Mouse (Mus musculus): Measurements from ENCODE around the gene Il9r. TPM values are rescaled to one million over a fixed set of nuclear protein-coding genes. Genes with fewer than 3 reads are reported as not detected.
A peak's percentile ranks its signal among the peaks of the same experiment; 100 is the strongest.

Il9r gene
- 0.41 and 0.53 TPM in 2 replicates for total RNA-seq (2021)
- long read RNA-seq, experiment 1, partial matches to known transcripts: 0 of 1 reads
- long read RNA-seq, experiment 1, other reads (novel, unspliced or antisense): 1 of 1 reads
- long read RNA-seq, experiment 2: 0 reads

DNA sequence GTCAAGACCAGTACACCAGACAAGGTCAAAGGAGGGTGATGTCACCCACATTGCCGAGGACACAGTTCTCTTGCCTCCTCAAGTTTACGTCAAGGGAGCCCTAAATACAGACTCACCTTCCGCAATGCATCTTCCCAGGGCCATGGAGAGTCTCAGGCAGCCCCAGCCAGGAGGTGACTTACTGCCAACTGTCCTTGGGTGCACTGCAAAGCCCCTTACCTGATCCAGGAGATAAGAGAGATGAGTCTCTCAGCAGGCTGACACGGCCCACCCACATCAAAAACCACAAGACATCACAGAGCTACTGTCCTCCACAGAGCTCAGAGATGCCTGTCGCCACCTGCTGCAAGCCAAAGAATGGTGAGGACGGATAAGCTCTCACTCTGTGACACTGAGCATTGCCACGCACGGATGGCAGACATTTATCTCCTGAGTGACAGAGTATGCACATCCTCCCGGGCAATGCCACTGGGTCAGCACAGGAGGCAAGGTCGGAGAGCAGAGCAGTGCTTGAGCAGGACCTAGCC, at the start of gene Il9r:
Gene Il9r, minus strand, starts transcription at position 205 of the 527 bp plus-strand sequence.
- peak; percentile 56 for DNase-seq

DNA sequence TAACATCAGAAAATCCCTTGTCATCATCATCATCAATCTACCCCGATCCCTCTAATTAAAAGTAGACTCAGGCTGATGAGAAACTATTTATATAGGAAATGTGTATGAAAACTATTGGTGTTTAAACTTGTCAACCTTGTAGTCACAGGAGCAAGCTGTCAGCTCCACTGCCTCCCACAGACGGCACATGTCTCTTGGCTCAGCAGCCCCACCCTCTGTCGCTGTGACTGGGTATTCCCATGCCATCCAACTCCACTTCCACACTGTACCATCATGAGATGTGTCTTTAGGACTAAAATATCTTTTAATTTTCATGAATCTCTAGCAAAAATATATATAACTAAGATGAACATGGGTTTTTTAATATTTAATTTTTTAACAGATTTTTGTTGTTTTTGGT, 48.3 kb upstream of the Il9r start:
- no peak for DNase-seq

DNA sequence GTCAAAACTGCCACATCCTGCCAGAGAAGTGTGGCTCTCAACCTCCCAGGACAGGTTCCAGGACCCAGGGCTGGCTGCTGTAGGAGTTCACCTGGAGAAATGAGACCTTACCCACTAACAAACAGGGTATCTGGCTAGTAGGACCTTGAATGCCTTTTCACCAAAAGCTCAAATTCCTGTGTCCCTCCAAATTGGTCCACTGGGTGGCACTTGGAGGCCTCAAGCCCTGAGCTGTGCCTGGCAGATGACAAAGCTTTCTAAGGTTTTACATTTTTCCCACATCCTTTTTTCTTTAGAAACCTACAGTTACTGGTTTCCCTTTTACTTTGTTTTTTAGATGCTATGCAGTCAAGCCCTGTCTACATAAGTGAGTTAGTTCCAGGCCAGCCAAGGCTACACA, 47.0 kb upstream of the Il9r start:
- no peak for DNase-seq

DNA sequence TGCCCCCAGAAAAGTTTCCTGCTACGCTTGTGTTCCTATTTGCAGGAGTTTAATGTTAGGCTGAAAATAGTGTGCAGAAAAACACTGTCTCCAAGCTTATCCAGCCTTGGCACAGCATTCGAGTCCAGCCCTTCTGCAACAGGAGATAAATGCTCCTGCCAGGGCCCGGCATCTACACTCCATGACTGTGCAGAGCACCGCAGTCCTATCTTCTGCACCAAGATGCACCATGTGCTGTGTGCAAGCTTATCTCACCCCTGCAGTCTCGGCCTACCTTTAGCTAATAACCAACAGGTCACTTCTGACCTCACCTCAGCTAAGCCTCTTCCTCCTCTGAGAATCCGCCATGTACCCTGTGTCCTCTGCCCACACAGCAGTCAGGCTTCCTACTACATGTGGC, 45.5 kb upstream of the Il9r start:
- DNase-seq: no peak

DNA sequence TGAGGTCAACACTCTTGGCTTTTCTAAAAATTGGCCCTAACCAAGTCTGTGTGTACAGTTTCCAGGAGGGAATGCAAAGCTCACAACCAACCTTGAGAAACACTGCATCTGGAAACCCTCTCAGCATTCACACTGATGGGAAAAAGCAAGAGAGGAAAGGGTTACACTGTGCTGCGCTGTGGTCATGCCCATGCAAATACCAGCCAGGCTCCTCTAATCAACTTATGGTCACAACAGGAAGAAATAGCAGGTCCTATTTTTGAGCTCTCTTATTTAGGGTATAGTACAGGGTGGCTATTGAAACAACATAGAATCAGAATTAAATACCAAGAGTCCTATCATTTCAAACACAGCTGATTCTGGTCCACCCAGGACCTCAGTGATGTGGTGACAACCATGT, 44.5 kb upstream of the Il9r start:
- no peak for DNase-seq

DNA sequence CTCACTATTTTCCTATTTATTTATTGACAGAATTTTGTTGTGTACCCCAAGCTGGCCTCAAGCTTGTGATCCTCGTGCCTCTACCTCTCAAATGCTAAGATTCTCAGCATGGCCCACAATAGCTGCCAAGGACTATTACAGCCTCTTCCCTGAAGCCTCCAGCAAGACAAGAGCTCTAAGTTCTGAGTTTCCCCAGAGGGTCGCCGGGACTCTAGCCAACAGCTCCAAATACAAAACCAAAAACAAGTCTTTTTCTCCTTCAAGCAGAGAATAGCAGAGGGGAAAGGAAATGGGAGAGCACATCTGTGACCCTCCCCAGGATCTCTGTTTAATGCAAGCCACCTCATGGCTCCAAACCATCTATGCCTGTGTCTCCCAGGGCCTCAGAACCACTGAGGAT, 44.0 kb upstream of the Il9r start:
- no peak for DNase-seq

DNA sequence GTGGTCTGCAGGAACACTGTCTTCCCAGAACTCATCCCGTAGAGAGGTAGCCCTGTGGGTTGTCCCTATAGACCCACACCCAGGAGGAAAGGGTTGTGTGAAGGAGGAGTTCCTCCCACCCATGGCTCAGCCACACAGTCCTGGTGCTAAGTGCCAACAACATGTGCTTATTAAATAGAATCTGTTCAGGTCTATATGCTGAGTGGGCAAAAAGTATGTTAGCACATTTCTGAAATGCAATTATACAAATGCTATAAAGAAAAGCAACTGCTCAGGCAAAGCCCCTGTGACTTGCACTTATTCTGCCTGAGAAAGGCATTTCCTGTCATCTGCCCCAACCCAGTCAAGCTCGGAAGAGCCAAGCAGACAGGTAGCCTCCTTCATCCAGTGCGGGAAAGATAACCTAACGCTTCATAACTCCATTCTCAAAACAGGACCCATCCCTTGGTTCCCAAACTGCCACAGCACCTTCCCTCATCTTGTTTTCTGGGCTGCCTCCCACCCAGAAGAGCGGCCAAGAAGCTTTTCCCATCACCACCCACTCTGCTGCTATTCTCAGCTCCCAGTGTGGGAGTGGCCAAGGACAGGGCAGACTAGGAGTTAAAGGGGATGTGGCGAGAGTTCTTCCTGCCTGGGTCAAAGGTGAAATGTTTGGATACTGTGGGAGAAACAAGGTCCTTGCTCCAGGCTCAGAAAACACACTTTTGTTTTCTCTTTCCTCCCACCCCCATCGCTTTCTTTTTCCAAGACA, 43.3 kb upstream of the Il9r start:
- DNase-seq: no peak

DNA sequence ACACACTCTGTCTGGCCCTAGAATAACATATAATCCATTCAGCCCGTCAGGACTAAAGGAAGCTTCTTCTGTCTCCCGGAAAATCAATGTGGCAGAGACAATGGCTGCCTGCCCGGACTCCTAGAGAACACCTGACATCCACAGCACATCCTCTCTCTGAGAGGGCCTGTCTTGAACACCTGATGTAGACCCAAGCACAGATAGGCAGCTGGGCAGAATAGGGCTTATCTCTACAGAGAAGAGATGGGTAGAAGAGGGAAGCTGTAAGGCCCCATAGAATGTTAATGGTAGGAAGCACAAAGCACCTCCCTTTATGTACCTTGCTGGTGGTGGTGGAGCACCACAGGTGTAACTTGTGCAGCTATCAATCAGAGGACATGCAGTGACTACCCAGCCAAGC, 42.1 kb upstream of the Il9r start:
- no peak for DNase-seq

DNA sequence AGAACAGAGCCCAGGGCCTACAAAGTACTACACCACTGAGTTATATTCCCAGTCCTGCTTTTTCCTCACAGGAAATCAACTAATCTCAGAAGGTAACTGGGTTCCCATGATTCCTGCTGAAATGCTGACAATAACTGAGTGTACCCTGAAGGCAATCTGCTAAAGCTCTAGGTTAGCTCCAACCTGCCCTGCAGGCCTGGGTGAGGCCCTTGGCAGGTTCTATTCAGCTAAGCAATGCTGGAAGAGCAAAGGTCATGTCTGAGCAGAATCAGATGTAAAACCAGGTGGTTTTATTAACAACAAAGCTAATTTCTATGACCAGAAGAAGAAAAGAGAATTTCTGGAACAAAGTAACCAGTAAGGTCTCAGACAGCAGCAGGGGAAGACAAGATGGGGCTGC, 41.3 kb upstream of the Il9r start:
- DNase-seq: no peak

DNA sequence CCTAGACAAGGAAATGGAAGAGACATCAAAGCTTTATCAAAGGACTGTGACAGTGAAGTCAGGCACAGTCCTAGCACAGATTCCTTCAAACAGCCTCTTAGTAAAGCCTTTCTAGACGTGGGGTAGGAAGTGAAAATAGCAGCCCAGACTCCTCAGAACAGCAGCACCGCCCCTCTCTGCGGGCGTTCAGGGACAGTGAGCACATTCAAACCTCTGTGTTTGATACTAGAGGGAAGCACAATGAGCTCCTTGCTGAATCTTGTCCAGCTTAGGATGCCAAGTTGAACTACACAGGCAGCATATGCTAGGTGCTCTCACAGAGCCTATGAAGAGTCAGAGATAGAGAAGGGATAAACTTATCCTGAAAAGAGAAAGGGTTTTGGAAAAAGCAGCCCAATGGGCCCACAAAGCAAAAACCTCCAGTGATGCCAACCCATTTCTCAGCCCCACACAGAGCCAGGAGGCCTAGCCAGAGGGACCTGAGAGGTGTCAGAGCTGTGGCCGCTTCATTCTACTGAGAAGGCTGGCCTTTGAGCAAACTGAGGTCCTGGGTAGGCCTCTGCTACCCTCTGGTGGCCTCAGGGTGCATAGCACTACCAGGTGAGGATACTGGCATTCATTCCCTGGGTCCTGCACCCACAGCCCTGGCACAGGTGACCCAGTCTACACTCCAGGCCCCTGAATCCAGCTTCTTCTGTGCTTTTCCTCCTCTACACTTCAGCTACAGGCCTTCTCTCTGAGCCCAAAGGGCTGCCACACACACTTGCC, 38.2 kb upstream of the Il9r start:
- DNase-seq: peak; percentile 84

DNA sequence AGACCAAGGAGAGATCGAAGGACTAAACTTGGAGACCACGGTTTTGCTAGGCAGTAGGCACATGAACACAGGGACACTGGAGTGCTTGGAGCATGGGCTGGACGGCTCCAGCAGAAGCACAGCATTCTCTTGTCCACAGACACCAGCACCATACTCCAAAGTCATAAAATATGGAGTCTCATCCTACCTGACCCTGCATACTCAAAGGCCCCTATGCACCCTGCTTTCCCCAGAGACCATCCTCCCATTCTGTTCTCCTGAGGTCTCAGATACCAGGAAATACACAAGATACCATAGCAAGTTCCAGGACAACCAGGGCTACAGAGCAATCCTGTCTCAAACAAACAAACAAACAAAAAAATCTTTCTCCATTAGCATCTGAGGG, 37.3 kb upstream of the Il9r start:
- peak; percentile 2 for DNase-seq

DNA sequence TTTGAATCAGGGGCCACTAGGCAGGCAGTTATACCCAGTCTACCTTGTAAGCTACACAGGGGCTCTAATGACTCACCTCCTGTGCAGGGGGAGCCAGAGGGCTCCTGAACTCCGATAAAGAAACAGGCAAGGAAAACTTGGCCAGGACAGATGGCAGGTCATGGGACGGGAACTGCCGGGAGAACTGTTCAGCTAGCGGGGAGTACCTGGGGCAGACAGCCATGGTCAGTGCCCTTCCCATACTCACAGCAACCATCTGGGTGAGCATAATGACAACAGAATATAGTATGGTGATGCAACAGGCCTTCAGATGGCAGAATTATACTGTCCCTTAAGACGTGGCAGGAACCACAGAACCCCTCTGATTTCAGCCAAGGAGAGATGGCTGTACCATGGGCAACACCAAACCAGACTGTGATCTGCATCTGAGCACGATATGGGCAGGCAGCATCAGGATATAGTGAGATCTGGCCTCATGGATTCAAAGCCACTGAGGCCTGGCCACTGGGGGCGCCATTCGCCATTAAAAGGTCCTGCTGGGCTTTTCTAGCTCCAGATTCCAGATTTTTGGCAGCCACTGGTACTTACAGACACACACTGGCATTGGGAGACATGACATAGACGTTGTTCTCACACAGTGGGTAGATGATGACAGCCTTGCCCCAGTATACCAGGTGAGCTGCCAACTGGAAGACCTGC, 36.8 kb upstream of the Il9r start:
- DNase-seq: peak; percentile 81

DNA sequence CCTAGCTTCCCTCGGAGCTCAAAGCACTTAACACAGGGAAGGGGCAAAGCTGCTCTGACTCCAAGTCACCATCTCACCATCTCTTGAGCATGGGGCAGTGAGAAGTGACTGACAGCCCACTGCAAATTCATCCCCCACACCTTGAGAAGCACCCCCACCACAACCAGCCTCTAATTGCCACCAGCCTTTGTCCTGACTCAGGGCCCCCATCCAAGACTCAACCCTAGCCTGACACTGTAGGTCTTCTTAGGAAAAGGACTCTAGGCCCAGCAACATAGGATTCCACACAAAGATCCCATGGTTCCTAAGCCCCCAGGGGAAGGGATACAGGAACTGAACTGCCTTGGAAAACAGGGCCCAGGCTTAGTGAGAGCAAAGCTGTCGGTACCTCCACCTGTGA, 36.1 kb upstream of the Il9r start:
- DNase-seq: peak; percentile 5

DNA sequence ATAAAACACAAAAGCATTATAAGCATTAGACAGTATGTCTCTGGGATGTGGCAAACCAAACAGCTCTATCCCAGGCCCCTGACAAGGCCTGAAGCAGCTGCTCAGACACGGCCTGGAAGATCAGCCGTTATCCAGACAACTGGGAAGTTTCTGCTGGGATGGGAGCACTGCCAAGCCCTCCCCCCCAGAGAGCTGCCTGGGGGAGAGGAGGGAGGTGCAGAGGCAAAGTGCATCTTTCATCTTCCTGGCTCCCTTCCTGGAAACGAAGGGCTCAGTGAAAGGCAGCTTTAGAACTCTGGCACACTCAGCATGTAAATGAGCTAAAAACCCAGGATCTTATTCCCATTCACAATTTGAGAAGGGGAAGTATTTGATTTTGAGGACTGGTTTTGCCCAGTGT, 35.6 kb upstream of the Il9r start:
- peak; percentile 86 for DNase-seq

DNA sequence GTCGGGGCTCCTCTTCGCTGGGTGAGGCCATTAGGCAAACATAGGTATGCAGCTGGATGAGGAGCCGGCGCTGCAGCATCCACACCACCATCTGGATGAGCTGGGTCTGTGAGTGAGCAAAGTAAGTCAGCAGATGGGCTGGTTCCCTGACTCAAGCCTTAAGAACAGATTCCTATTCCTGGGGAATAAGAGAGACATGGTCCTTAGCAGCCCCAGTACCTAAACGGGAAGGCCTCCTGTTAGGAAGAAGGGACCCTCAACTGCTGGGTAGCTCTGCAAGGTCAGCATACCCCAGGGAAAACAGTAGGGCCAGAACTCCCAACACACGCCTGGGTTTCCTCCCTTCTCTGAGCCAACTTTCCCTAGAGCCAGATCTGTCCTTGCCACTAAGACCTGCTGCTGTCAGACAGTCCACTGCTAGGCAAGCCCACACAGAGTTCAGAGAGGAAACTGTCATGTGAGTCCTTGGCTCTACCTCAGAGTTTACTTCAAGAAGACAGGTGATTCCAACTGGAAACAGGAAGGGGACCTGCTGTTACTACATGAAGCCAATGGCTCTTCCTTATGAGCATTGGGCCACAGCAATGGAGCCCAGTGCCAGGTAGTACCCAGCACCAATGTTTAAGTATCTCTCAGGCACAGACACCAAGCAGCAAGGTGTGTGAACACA, 34.9 kb upstream of the Il9r start:
- peak; percentile 14 for DNase-seq

DNA sequence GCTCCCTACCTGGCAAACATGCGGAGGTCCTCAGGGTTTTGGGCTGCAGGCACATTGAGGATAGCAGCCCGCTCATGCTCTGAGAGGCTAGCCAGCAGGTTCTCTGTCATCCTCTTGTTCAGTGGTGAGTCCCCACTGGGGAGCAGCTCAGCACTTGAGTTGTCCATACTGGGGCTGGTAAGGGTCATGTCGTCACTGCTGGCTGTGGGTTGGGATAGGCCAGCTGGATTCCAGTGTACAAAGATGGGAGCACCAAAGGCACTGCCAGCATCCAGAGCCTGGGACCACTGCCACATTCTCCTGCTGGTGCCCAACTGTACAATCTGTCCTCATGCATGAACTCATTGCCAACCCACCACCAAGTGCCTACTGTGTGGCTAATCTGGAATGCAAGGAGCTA, 33.8 kb upstream of the Il9r start:
- DNase-seq: peak; percentile 3

DNA sequence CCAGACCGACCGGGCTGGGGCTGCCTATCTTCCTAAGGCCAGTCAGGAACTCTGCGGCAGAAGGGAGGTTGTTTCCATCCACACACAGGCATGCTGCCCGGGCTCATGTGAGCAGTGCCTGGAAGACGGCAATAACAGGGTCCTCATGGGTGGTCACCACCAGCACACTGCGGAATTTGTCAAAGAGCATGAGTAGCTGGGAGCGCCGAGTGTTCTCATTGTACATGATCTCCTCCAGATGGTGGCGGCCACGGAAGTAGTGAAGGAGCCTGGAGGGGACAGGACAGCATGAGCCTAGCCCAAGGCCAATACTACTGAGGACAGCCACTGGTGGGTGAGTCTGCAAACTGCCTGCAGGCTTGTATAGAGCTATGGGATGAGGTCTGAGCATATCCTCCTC, 32.8 kb upstream of the Il9r start:
- DNase-seq: no peak

DNA sequence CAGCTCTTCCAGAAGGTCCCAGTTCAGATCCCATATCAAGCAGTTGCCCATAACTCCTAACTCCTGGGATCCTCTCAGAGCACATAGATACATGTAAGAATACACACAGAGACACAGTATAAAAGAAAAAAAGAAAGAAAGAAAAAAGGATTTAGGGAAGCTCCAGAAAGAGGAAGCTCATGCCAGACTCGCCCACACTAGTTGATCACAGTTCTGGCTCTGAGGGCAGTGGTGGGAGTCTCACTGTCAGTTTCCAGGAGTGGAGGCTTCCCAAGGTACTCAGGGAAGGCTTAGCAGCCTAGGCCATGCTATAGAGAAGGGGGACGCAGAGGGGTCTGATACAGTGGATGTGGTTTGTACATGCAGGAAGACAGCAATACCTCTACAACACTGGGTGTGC, 31.0 kb upstream of the Il9r start:
- no peak for DNase-seq

DNA sequence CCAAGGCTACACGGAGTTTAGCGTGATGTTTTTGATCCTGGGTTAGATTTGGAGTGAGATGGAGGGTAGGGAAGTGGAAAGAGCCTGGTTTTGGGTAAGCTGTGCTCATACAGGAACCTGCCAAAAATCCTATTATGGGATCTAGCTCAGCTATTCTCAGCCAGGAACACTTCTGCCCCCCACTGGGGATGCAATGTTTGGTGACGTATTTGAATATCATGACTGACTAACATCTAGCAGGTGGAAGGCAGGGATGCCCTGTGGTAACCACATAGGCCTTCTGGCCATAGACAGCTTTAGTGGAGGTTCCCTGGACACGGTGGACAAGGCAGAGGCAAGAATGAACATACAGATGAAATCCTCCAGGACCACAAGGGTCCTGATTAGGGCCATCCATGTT, 30.1 kb upstream of the Il9r start:
- DNase-seq: no peak

DNA sequence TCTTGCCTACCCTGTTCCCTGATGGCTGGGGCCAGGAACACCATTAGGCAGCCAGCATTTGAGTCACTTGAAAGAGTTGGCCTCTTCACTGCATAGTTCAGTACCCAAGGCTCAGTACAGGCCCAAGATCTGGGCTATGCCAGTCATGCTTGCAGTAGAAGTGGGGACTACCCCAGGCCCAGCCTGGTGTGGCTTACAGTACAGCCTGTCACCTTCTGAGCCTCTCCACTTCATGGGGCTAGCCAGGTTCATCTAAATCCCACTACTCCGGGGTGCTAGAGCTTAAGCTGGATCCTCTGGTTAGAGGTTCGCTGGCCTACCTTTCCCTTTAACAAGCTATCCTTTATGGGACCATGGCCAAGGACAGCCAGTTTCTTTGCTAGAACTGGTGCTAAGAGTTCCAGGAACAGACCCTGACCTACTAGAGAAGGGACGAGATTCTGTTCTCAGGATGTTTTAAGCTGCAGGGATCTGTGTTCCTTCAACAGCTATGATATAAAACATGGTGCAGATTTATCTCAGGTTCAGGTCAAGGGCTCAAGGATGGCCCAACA, 28.3 kb upstream of the Il9r start:
- DNase-seq: no peak

DNA sequence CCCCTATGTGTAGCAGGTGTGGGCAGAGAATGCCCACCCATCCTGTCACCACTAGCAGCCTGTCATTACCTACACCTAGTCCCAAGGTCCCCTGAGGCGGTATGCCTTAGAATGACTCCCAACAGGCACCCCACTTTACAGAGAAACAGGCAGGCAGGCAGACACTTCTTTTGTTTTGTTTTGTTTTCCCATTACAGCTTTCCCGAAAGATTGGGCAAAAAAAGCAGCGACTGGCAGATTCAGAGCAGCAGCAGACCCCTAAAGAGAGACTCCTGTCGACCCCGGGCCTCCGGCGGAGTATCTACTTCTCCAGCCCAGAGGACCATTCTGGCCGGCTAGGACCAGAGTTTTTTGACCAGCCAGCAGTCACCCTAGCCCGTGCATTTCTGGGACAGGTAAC, 27.5 kb upstream of the Il9r start:
- no peak for DNase-seq

DNA sequence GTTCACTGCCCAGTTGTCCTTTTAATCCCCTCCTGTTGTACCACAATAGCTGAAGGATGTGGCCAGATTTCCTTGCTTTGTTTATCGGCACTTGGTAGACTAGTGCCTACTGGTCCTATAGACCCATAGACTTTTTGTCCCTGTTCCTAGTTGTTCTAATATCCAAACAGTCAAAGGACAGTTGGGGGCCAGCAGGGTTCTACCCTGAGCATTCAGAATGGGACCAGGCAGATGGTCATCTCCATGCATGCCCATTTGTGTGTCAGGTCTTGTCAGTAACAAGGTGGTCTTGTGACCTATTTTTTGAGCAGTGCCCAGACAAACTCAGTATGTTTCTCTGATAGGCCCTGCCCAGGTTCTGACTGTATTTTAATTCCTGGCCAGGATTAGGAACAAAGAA, 27.0 kb upstream of the Il9r start:
- DNase-seq: no peak

Data from adrenal gland, postnatal 14 days (tissue).